Mouse (Mus musculus) erythroblast, embryonic 14.5 days (primary cell): ENCODE data around the gene Rtca. TPM values are rescaled to one million over a fixed set of nuclear protein-coding genes. Genes with fewer than 3 reads are reported as not detected.

ENCODE experiments used
- H3K27me3 ChIP-seq: 2 replicates; pipeline ENCODE4 v1.6.1; 2012; ENCODE audit warnings: inconsistent platforms; ENCODE audit not compliant: control insufficient read depth
- H3K36me3 ChIP-seq: 2 replicates; pipeline ENCODE4 v1.6.1; 2012; ENCODE audit warnings: mild to moderate bottlenecking, inconsistent platforms; ENCODE audit not compliant: control insufficient read depth
- H3K4me1 ChIP-seq: 2 replicates; pipeline ENCODE4 v1.6.1; 2012; ENCODE audit warnings: inconsistent platforms; ENCODE audit not compliant: control insufficient read depth
- H3K4me3 ChIP-seq: replicated peaks from 2 replicates; pipeline ENCODE3; 2012; ENCODE audit warnings: moderate library complexity, mild to moderate bottlenecking, inconsistent platforms
- H3K9me3 ChIP-seq: 2 replicates; pipeline ENCODE4 v1.6.1; 2012; ENCODE audit warnings: low read length, inconsistent platforms, mixed read lengths; ENCODE audit not compliant: control insufficient read depth
- GATA1 ChIP-seq: IDR thresholded peaks from 2 replicates; pipeline ENCODE4 v1.6.1; 2012; ENCODE audit warnings: low read length, inconsistent platforms, mixed read lengths
- TAL1 ChIP-seq: IDR thresholded peaks from 3 replicates; pipeline ENCODE4 v1.6.1; 2012; ENCODE audit warnings: low read length, inconsistent platforms, mixed read lengths
- polyA plus RNA-seq: library from polyadenylated mRNA; stranded (reverse); fragments of >175 nt; gene quantifications from 2 replicates; pipeline ENCODE4 v1.2.3, GENCODE M21; 2012

Rtca gene
- polyA plus RNA-seq, 1 experiment = 4.7 TPM

DNA sequence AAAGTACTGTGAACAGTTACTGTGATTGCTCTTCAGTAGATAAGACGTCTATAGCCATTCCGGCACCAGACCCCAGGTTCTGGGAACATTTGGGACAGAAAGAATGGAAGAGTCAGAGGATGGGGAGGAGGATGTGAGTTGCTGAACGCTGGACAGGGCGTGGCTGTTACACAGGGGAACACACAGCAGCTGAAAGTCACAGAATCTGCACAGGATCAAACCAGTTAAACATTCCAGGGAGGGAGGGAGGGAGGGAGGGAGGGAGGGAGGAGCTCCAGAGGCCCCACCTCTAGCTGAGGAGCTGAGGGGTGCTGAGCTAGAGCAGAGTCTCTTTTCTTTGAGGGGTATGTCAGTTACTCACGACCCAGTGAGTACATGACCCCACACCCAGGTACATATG is 27.1 kb downstream of the Rtca start:
- TF ChIP-seq GATA1 (no peak), TAL1 (no peak)
- H3K36me3 ChIP-seq = no peaks in the 10 kb centered on the region
- H3K9me3 ChIP-seq = no peaks in the 10 kb centered on the region
- H3K27me3 ChIP-seq = no peaks in the 10 kb centered on the region
- no peaks in the 10 kb centered on the region; the same call in 1 of the 2 replicates for H3K4me1 ChIP-seq
- no peak overlapping the region for H3K4me3 ChIP-seq

DNA sequence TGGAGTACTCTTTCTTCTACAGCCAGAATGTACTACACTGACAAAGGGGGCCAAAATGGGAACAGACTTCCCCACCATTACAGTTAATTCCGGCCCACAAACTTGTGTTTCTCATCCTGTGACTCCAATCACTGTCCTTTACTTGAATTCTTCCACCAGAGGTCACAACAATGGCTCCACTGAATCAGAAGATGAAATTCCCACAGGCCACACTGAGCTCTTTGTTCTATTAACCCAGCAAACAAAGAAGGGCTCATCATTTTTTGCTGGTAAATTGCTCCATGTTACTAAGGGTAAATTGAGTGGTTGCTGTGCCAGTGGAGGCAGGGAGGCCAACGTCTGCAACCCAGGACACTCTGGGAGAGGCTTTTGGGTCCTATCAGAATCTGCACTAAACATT is 27.9 kb downstream of the Rtca start:
- Histone ChIP-seq H3K27me3 (no peaks in the 10 kb centered on the region), H3K4me3 (no peak overlapping the region), H3K4me1 (no peaks in the 10 kb centered on the region), H3K9me3 (no peaks in the 10 kb centered on the region), H3K36me3 (no peaks in the 10 kb centered on the region)
- TF ChIP-seq TAL1 (no peak), GATA1 (no peak)

DNA sequence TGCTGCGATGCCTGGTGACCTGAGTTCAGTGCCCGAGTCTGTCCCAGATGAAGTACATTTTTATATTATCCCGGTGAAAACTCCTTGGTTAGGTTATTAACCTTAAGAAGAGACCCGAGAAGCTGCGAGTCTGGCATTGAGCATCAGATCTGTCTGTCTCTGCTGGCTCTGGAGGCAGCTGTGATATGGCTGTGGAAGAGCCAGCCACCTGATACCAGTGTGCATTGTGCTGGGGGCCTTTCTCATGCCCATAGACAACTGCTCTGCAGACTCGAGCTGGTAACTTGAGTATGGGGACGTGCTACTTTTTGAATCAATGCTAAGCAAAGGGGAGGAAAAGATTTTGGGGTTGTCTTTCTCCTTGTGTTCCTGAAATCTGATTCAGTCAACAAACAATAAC is 30.7 kb downstream of the Rtca start:
- no peaks in the 10 kb centered on the region for H3K36me3 ChIP-seq
- H3K4me3 ChIP-seq = no peak overlapping the region
- no peaks in the 10 kb centered on the region for H3K9me3 ChIP-seq
- H3K4me1 ChIP-seq = no peaks in the 10 kb centered on the region
- H3K27me3 ChIP-seq = no peaks in the 10 kb centered on the region
- no peak for TF ChIP-seq GATA1
- TF ChIP-seq TAL1 = no peak

DNA sequence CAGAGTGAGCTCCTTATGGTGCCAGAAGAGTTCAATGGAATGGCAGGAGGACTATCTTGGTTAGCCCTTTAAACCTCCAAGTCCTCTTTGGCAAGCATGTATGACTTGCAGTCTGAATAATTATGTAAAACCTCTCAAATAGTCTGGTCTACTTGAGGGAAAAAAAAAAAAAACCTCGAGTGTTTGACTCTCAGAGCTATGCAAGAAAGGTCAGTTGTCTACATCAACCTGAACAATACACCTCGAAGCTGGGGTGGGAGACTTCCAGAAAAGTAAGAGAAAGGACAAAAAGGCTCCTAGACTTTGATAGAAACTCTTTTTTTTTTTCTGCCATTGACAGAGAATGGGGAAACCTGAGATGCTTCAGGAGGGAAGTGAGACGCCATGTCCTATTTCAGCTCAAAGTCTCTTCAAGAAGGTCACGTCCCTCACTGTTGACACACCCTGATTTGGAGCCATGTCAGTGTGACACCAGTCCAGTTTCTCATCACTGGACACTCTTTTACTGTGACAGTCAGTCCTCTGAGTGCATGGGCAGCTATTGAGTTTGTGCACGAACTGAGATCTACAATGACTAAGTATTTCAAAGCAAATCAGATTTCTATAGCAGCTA is 31.2 kb downstream of the Rtca start:
- no peaks in the 10 kb centered on the region for H3K4me1 ChIP-seq
- H3K27me3 ChIP-seq = no peaks in the 10 kb centered on the region
- no peaks in the 10 kb centered on the region for H3K36me3 ChIP-seq
- H3K9me3 ChIP-seq = no peaks in the 10 kb centered on the region
- TF ChIP-seq GATA1 (no peak), TAL1 (no peak)
- H3K4me3 ChIP-seq = no peak overlapping the region

DNA sequence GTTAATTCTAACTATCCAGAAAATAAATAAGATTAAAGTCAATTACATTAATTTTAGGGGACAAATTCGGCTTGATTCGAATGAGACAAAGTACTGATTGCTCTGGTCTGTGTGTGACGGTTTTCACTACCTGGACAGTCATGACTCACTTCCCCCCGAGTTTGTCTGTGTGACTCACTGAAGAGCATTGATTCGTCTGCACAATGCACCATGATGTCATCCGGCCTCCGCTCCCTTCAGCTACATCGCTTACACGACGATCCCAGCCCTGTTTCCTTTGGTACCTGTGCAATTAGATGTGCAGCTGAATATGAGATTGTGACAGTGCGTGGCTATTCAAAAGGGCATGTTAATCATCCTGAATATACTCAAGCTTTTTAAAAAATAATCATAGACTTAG is 33.4 kb downstream of the Rtca start:
- TF ChIP-seq TAL1 = no peak
- TF ChIP-seq GATA1 = no peak
- Histone ChIP-seq H3K4me3 (no peak overlapping the region), H3K9me3 (no peaks in the 10 kb centered on the region), H3K36me3 (no peaks in the 10 kb centered on the region), H3K4me1 (no peaks in the 10 kb centered on the region), H3K27me3 (no peaks in the 10 kb centered on the region)

DNA sequence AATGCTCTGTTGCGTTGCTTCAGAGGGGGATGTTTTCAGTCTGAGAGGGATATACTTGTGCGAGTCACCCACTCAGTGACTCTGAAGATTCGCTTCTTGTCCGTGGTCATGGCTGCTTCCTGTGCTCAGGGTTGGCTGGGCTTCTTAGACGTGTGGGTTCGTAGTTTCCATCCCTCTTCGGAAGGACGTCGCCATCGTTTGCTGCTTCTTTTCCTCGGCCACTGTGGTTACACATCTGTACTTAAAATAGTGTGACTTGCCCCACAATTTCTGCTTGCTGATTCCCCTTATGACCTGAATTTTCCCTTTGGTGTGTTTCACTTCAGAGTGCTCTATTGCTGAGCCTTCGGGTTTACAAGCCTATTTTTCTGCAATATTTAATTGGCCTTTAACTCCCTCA is 42.3 kb downstream of the Rtca start:
- no peaks in the 10 kb centered on the region for H3K9me3 ChIP-seq
- no peak for TF ChIP-seq TAL1
- TF ChIP-seq GATA1 = no peak
- H3K4me1 ChIP-seq = no peaks in the 10 kb centered on the region
- H3K36me3 ChIP-seq = no peaks in the 10 kb centered on the region
- no peaks in the 10 kb centered on the region for H3K27me3 ChIP-seq
- H3K4me3 ChIP-seq = no peak overlapping the region

DNA sequence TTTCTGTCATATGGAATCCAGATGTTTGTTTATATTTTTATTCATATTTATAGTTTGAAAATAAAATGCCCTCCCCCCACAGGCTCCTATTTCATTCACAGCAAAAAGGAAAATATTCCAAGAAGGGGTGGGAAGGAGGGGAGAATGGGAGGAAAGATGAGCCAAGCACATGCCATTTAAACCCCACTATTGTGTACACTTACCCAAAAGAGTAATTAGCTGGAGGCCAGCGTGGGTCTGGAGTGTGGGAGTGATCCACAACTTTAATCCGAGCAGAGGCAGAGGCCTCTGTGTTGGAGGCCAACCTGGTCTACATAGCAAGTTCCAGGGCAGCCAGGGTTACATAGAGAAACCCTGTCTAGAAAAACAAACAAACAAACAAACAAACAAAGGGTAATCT is 43.7 kb downstream of the Rtca start:
- Histone ChIP-seq H3K4me1 (no peaks in the 10 kb centered on the region), H3K9me3 (no peaks in the 10 kb centered on the region), H3K4me3 (no peak overlapping the region), H3K36me3 (no peaks in the 10 kb centered on the region), H3K27me3 (no peaks in the 10 kb centered on the region)
- TF ChIP-seq TAL1 = no peak
- no peak for TF ChIP-seq GATA1

DNA sequence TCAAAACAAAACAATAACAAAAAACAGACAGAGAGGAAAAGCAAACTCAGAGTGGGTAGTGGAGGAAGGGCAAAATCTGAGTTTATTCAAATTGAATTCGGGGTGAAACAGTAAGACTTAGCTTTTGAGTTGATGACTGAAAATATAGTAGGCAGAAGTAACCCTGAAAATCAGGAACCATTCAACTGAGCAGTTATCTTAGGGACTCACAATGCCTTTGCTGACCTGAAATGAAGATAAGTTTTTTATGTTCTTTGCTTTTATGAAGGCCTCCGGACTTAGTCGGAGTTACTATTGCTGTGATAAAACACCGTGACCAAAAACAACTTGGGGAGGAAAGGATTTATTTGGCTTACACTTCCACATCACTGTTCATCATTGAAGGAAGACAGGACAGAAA is 47.0 kb downstream of the Rtca start:
- H3K9me3 ChIP-seq = no peaks in the 10 kb centered on the region
- TF ChIP-seq GATA1 = no peak
- TF ChIP-seq TAL1 = no peak

DNA sequence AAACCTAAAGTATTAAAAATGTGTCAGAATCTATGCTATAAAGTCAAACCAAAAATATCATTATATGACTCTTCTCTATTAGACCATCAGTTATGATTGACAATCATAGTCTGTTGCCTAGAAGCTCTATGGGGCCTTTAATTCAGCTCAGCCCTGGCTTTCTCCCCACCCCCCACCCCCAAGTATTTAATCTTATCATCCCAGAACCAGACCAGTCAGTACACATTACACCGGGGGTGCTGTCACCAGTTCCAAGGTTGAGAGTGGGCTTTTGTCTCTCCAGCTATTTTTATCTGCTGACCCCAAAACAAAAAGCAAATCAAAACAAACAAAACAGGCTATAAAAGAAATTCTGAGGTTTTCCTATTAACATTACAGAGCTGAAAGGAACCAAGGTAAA is 53.5 kb downstream of the Rtca start:
- Histone ChIP-seq H3K4me1 (peaks cover 13% of the 10 kb centered on the region), H3K27me3 (0 out of 2 replicates have a peak, but pooled peaks cover 2% of the 10 kb centered on the region), H3K4me3 (no peak overlapping the region), H3K36me3 (no peaks in the 10 kb centered on the region), H3K9me3 (no peaks in the 10 kb centered on the region; the same call in 1 of the 2 replicates)
- TF ChIP-seq TAL1 (no peak), GATA1 (no peak)

More for the DNA sequence above, 47.0 kb downstream of the Rtca start:
- H3K27me3 ChIP-seq = 0 out of 2 replicates have a peak, but pooled peaks cover 2% of the 10 kb centered on the region
- H3K4me1 ChIP-seq = no peaks in the 10 kb centered on the region
- no peaks in the 10 kb centered on the region for H3K36me3 ChIP-seq
- H3K4me3 ChIP-seq = no peak overlapping the region

DNA sequence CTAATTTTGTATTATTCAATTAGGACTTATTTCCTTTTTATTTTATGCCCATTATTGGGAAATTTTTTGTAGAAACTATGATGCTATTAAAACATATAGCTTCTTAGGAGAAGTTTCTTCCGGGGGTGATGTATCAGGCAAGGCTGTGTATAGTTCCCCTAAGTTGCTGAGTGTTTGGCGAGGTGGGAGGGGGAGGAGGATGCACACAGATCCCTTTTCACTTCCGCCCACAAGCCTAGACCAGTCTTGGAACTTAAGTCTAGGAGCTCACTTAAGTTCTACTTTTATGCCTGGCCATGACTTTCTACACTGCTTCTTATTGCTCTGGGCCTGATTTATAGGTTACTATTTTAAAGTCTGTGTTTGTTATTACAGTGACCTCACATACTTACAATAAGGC is 57.3 kb downstream of the Rtca start:
- Histone ChIP-seq H3K4me1 (peaks cover 13% of the 10 kb centered on the region), H3K36me3 (no peaks in the 10 kb centered on the region), H3K27me3 (no peaks in the 10 kb centered on the region), H3K4me3 (no peak overlapping the region), H3K9me3 (no peaks in the 10 kb centered on the region; the same call in 1 of the 2 replicates)
- TF ChIP-seq TAL1 (no peak), GATA1 (no peak)
